Comparison of ENCODE assay signal across 13 mouse cellular contexts in the genomic region with DNA sequence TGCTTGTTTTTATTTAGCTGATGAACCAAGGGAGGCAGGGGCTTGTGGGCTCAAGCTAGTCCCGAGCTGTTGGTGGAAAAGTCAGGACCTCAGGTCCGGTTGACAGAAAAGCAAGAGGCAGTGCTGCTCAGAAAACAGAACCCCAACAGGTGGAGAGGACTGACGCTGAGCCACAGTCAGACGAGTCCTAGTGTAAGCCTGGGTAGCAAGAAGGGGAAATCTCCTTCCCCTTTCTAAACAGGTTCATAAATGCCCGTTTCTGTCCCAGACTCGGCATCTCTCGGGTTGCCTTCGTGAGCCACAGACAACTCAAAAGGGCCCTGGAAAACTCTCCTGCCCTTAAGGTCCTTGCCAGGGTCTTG. TPM values are rescaled to one million over a fixed set of nuclear protein-coding genes. Genes with fewer than 3 reads are reported as not detected.
DNase-seq lines count a peak whose midpoint lies in the region; ATAC-seq and TF ChIP-seq lines count a peak whose summit lies in the region.
"Had no signal": no experiment of that assay in that cellular context is flagged by ENCODE, and none has a peak within 500 bp of the region (broad histone marks: within the 10 kb centered on the region; RNA-seq: fewer than 3 reads in every experiment).

No protein-coding gene starts in this region.

- no peaks in the 10 kb centered on the region for H3K9me3 ChIP-seq in intestine, embryonic 16.5 days (ENCODE audit: control insufficient read depth, low read length)
- H3K9me3 ChIP-seq in intestine, postnatal 0 days (ENCODE audit: control insufficient read depth): no peaks in the 10 kb centered on the region
- H3K9me3 ChIP-seq in liver, embryonic 16.5 days (replicated peaks; ENCODE audit: control insufficient read depth, low read length): no peaks in the 10 kb centered on the region
- no peaks in the 10 kb centered on the region for H3K9me3 ChIP-seq in stomach, postnatal 0 days (ENCODE audit: control insufficient read depth, low read length)
- no peaks in the 10 kb centered on the region for H3K9me3 ChIP-seq in kidney, embryonic 16.5 days (ENCODE audit: low read length)
- H3K9me3 ChIP-seq: heart, embryonic 12.5 days; limb, embryonic 13.5 days had no signal

- TF ChIP-seq POLR2A in thymus, adult 2 months (IDR thresholded peaks at IDR 0.05; ENCODE audit: control insufficient read depth, extremely low read depth, insufficient read depth, low read length, poor library complexity): no peak

- H3K4me2 ChIP-seq in intestine, embryonic 16.5 days (ENCODE audit: low read depth, low read length): no peak overlapping the region
- no peak overlapping the region for H3K4me2 ChIP-seq in intestine, postnatal 0 days (replicated peaks; ENCODE audit: low read depth)
- H3K4me2 ChIP-seq in liver, embryonic 16.5 days (ENCODE audit: low read depth, low read length): 0 out of 2 replicates have a peak overlapping the region, but pooled peaks have one; percentile 15
- H3K4me2 ChIP-seq in stomach, postnatal 0 days (replicated peaks; ENCODE audit: low read depth): no peak overlapping the region
- no peak overlapping the region for H3K4me2 ChIP-seq in kidney, embryonic 16.5 days (replicated peaks; ENCODE audit: low read depth, low read length)
- H3K4me2 ChIP-seq: limb, embryonic 13.5 days; midbrain, embryonic 11.5 days had no signal

- no peak for DNase-seq in thymus, adult 2 months
- no peak for DNase-seq in thymus, adult 18-20 months
- DNase-seq in stomach, postnatal 0 days (ENCODE audit: low spot score): no peak
- no peak for DNase-seq in kidney, adult 11 months
- DNase-seq: cerebellum, adult 11 months had no signal

- no peak overlapping the region for H3K4me3 ChIP-seq in intestine, embryonic 16.5 days (ENCODE audit: low read length)
- no peak overlapping the region for H3K4me3 ChIP-seq in intestine, postnatal 0 days (ENCODE audit: low read depth, low read length)
- H3K4me3 ChIP-seq in thymus, adult 2 months (ENCODE audit: control insufficient read depth, insufficient read depth, low read length): 0 out of 2 replicates have a peak overlapping the region, but pooled peaks have one; percentile 13
- H3K4me3 ChIP-seq in liver, embryonic 16.5 days (ENCODE audit: low read depth, low read length): no peak overlapping the region
- no peak overlapping the region for H3K4me3 ChIP-seq in stomach, postnatal 0 days (ENCODE audit: low read depth, low read length)
- no peak overlapping the region for H3K4me3 ChIP-seq in kidney, embryonic 16.5 days (ENCODE audit: low read length)
- H3K4me3 ChIP-seq: erythroblast, embryonic 14.5 days; heart, embryonic 12.5 days; limb, embryonic 13.5 days had no signal

- H3K27me3 ChIP-seq in intestine, embryonic 16.5 days (replicated peaks; ENCODE audit: control insufficient read depth, insufficient read depth, low read length): no peaks in the 10 kb centered on the region
- H3K27me3 ChIP-seq in intestine, postnatal 0 days (replicated peaks; ENCODE audit: control insufficient read depth, insufficient read depth, low read length): no peaks in the 10 kb centered on the region
- H3K27me3 ChIP-seq in thymus, adult 2 months (ENCODE audit: control insufficient read depth, insufficient read depth, low read length): peaks cover 2% of the 10 kb centered on the region; the same call in 1 of the 2 replicates
- H3K27me3 ChIP-seq in liver, embryonic 16.5 days (ENCODE audit: control insufficient read depth, insufficient read depth, low read depth, low read length): no peaks in the 10 kb centered on the region
- no peaks in the 10 kb centered on the region for H3K27me3 ChIP-seq in stomach, postnatal 0 days (ENCODE audit: control insufficient read depth, insufficient read depth, low read length)
- no peaks in the 10 kb centered on the region for H3K27me3 ChIP-seq in kidney, embryonic 16.5 days (ENCODE audit: insufficient read depth, low read length)
- H3K27me3 ChIP-seq: heart, embryonic 12.5 days; limb, embryonic 13.5 days had no signal

- 72% methylated on average over 8 of the region's 8 CpGs for WGBS in intestine, embryonic 16.5 days
- 81% methylated on average over 8 of the region's 8 CpGs for WGBS in intestine, postnatal 0 days
- WGBS in thymus, adult 2 months: 16% methylated on average over 8 of the region's 8 CpGs
- 19% methylated on average over 8 of the region's 8 CpGs for WGBS in liver, embryonic 16.5 days (ENCODE audit: insufficient replicate concordance)
- WGBS in stomach, postnatal 0 days: 79% methylated on average over 8 of the region's 8 CpGs
- WGBS in kidney, embryonic 16.5 days: 77% methylated on average over 8 of the region's 8 CpGs

- H3K27ac ChIP-seq in intestine, embryonic 16.5 days (ENCODE audit: low read length): peak overlapping the region; percentile 15; the same call in 1 of the 2 replicates
- no peak overlapping the region for H3K27ac ChIP-seq in intestine, postnatal 0 days (ENCODE audit: low read depth, low read length)
- no peak overlapping the region; the same call in 1 of the 2 replicates for H3K27ac ChIP-seq in thymus, adult 2 months (ENCODE audit: control insufficient read depth, insufficient read depth, low read length)
- peak overlapping the region; percentile 78 for H3K27ac ChIP-seq in liver, embryonic 16.5 days (ENCODE audit: low read length)
- H3K27ac ChIP-seq in stomach, postnatal 0 days (replicated peaks): peak overlapping the region; percentile 73; the same call in 1 of the 2 replicates
- no peak overlapping the region for H3K27ac ChIP-seq in kidney, embryonic 16.5 days (ENCODE audit: low read length)

- ATAC-seq in intestine, embryonic 16.5 days: no peak
- ATAC-seq in intestine, postnatal 0 days: no peak
- ATAC-seq in liver, embryonic 16.5 days (ENCODE audit: low read depth): no peak
- ATAC-seq in stomach, postnatal 0 days (ENCODE audit: low FRiP score, low TSS enrichment): no peak
- no peak for ATAC-seq in kidney, embryonic 16.5 days (ENCODE audit: low FRiP score, low TSS enrichment)

- no peaks in the 10 kb centered on the region for H3K36me3 ChIP-seq in intestine, embryonic 16.5 days (ENCODE audit: control insufficient read depth, insufficient read depth, low read length)
- no peaks in the 10 kb centered on the region for H3K36me3 ChIP-seq in intestine, postnatal 0 days (ENCODE audit: control insufficient read depth, insufficient read depth)
- no peaks in the 10 kb centered on the region for H3K36me3 ChIP-seq in thymus, adult 2 months (ENCODE audit: control insufficient read depth, insufficient read depth, low read length)
- H3K36me3 ChIP-seq in liver, embryonic 16.5 days (ENCODE audit: control insufficient read depth, insufficient read depth): no peaks in the 10 kb centered on the region
- H3K36me3 ChIP-seq in stomach, postnatal 0 days (ENCODE audit: control insufficient read depth, insufficient read depth, low read length): no peaks in the 10 kb centered on the region
- no peaks in the 10 kb centered on the region for H3K36me3 ChIP-seq in kidney, embryonic 16.5 days (ENCODE audit: insufficient read depth, low read length)
- H3K36me3 ChIP-seq: heart, embryonic 12.5 days; limb, embryonic 13.5 days had no signal

- H3K4me1 ChIP-seq in intestine, embryonic 16.5 days (ENCODE audit: control insufficient read depth, insufficient read depth, low read length): peaks cover 14% of the 10 kb centered on the region; the same call in 1 of the 2 replicates
- H3K4me1 ChIP-seq in intestine, postnatal 0 days (replicated peaks; ENCODE audit: control insufficient read depth, insufficient read depth, low read length): 0 out of 2 replicates have a peak, but pooled peaks cover 3% of the 10 kb centered on the region
- peaks cover 18% of the 10 kb centered on the region for H3K4me1 ChIP-seq in thymus, adult 2 months (replicated peaks; ENCODE audit: control insufficient read depth, insufficient read depth, low read length)
- peaks cover 24% of the 10 kb centered on the region for H3K4me1 ChIP-seq in liver, embryonic 16.5 days (ENCODE audit: control insufficient read depth, low read depth, low read length)
- no peaks in the 10 kb centered on the region for H3K4me1 ChIP-seq in stomach, postnatal 0 days (replicated peaks; ENCODE audit: control insufficient read depth, insufficient read depth)
- H3K4me1 ChIP-seq in kidney, embryonic 16.5 days (ENCODE audit: insufficient read depth, low read length): peaks cover 3% of the 10 kb centered on the region; the same call in 1 of the 2 replicates

- H3K9ac ChIP-seq in intestine, embryonic 16.5 days (ENCODE audit: low read depth, low read length): 0 out of 2 replicates have a peak overlapping the region, but pooled peaks have one; percentile 21
- H3K9ac ChIP-seq in intestine, postnatal 0 days (ENCODE audit: low read depth, low read length): no peak overlapping the region
- H3K9ac ChIP-seq in liver, embryonic 16.5 days (ENCODE audit: low read depth, low read length): no peak overlapping the region
- no peak overlapping the region for H3K9ac ChIP-seq in stomach, postnatal 0 days (ENCODE audit: low read length)
- H3K9ac ChIP-seq in kidney, embryonic 16.5 days (replicated peaks; ENCODE audit: low read length): no peak overlapping the region
- H3K9ac ChIP-seq: heart, embryonic 12.5 days; limb, embryonic 13.5 days had no signal

- no peak for TF ChIP-seq EP300 in stomach, postnatal 0 days (optimal IDR thresholded peaks at IDR 0.05)

- TF ChIP-seq CTCF in intestine, postnatal 0 days (IDR thresholded peaks at IDR 0.05; ENCODE audit: low read depth): no peak
- no peak for TF ChIP-seq CTCF in thymus, adult 2 months (IDR thresholded peaks at IDR 0.05; ENCODE audit: borderline replicate concordance, control insufficient read depth, extremely low read depth, insufficient read depth, low read length, poor library complexity)
- no peak for TF ChIP-seq CTCF in stomach, postnatal 0 days (IDR thresholded peaks at IDR 0.05; ENCODE audit: low read depth)

RNA-seq across cellular contexts. Expression of a gene that starts 40.3 kb away (rescaled TPM):
- 5.7 and 5.9 TPM in 2 replicates for polyA plus RNA-seq in intestine, embryonic 16.5 days (2015; fragmentation: Nextera tagmentation; extraction: Ambion mirVana)
- 2.0 and 2.2 TPM in 2 replicates for polyA plus RNA-seq in intestine, postnatal 0 days (2015; fragmentation: Nextera tagmentation; extraction: Ambion mirVana)
- 10.0 and 10.3 TPM in 2 replicates for polyA plus RNA-seq in thymus, adult 2 months (2012; rRNA removed)
- 14.9 and 17.9 TPM in 2 replicates for polyA plus RNA-seq in liver, embryonic 16.5 days (2015; fragmentation: Nextera tagmentation; extraction: Ambion mirVana)
- 1.6 and 1.9 TPM in 2 replicates for polyA plus RNA-seq in stomach, postnatal 0 days (2015; fragmentation: Nextera tagmentation; extraction: Ambion mirVana)
- 2.1 and 2.3 TPM in 2 replicates for polyA plus RNA-seq in kidney, embryonic 16.5 days (2015; fragmentation: Nextera tagmentation; extraction: Ambion mirVana)

Comparison
In these comparisons a context has a peak if more than half of its experiments do, and no peak if none do; other contexts are left out.
1. H3K27ac ChIP-seq: peak in intestine, embryonic 16.5 days (single experiment), liver, embryonic 16.5 days (single experiment) and stomach, postnatal 0 days (single experiment); none in intestine, postnatal 0 days (single experiment), thymus, adult 2 months (single experiment) and kidney, embryonic 16.5 days (single experiment).